Mouse (Mus musculus): ENCODE measurements around the gene Fcgr4.

The Fcgr4 gene

DNA sequence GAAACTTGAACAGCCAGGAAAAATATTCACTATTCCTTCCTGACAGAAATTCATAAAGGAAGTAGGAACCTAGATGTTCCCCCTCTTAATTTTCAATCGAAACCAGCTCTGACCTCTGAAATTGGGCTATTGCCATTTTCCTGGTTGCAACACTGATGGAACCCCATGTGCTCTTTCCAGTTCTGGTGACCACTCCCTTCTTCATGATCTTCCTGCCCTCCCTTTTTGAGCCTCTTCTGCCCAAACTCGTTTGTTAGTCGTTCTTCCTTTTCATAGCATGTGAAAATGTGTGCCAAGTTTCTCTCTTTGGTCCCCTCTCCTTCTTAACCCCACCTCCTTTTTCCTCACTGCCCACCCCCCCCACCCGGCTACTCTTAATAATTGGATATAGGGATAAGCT is 7.0 kb upstream of the Fcgr4 start:
- DNase-seq (ENCODE audit: low read depth) = no peak

GRCm38 (mm10) chr1:171016676-171017356 is 1.9 kb upstream of the Fcgr4 start:
- no peak for DNase-seq (ENCODE audit: low read depth)

DNA sequence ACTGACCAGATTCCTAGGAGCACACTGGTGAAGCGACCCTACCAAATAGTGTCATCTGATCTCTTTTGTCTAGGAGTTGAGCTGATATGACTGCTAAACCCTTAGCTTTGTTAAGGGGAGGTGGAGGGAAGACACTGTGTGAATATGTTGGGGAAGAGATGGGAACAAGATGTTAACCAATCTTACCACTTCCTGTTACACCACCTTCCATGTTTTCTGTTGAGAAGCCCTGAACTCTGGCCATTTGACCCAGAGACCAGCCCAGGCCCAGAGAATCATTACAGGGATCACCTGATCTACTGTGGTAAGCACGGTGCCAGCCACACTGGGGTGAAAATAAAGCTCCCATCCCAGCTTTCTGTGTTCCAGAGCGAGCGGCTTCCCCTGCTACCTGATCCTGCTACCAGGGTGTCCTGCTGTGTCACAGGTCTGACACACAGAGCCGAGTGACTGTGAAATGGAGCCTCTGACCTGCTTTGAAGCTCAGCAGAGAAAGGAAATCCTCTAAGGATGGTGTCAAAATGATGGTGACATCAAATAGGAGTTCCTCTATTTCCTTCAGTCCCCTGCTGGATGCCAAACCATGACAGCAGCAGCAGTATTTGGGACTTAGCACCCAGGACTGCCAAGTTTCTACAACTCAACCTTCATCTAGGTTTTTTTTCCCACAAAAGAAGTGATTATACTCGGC is 1.1 kb upstream of the Fcgr4 start:
- DNase-seq (ENCODE audit: low read depth) = no peak

DNA sequence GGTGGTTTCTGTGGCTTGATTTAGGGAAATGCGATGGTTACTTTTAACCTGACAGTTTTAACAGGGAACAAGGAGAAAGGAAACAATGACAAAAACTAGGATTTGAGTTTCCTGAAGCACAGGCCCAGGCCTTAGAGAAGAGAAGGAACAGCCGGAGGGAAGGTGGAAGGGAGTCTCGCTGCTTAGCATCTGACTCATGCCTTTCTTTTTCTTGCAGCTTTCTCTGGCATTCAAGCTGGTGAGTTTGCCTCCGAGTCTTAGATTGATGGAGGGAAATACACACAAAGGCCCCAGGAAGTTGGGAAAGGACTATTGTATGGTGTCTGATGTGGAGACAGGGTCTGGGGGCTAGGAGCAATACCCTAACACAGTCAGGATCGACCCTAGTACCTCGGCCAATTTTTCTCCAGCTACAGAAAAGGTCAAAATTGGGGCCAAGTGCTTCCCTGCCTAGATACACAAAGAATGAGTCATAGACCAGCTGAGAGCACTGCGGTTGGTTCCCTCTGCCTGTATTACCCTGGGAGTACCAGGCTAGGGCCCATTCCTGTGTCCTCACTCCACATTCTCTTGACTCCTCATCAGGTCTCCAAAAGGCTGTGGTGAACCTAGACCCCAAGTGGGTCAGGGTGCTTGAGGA is 711 bp downstream of the Fcgr4 start:
- no peak for DNase-seq (ENCODE audit: low read depth)

DNA sequence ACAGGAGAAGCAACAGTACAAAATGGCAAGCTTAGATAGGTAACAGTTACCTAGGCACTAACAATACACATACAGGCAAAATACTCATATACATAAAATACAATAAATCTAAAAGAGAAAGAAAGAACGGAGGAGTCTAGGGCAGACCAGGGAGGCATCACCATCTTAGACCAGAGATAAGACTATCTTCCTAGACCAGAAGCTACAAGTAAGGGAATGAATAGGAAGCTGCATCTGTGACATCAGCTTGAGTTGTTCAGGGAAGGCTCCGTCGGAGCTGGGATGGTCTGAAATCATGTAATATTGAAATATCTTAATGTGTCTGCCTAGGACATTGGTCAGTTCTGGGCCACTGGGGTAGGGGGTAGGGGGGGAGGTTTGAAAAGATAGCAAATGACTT is 13.0 kb downstream of the Fcgr4 start:
- DNase-seq (ENCODE audit: low read depth) = no peak

DNA sequence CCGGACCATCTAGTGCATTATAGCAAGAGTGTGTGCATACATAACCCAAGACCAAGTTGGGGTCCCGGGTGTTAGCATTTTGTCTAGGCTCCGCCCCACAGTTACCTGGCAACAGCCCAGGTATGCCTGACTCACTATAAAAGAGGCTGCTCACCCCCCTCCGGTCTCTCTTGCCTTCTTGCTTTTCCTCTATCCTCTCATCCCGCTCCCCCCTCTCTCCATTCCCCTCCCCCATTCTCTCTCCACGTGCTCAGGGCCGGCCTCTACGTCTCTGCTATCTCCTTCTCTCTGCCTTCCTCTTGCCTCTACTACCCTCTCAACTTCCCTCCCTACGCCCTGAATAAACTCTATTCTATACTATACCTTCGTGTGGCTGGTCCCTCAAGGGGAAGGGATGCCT is 14.0 kb downstream of the Fcgr4 start:
- no peak for DNase-seq (ENCODE audit: low read depth)

GRCm38 (mm10) chr1:171033196-171033595 is 14.5 kb downstream of the Fcgr4 start:
- no peak for DNase-seq (ENCODE audit: low read depth)

GRCm38 (mm10) chr1:171033756-171034155 is 15.0 kb downstream of the Fcgr4 start:
- DNase-seq (ENCODE audit: low read depth) = peak; percentile 88

DNA sequence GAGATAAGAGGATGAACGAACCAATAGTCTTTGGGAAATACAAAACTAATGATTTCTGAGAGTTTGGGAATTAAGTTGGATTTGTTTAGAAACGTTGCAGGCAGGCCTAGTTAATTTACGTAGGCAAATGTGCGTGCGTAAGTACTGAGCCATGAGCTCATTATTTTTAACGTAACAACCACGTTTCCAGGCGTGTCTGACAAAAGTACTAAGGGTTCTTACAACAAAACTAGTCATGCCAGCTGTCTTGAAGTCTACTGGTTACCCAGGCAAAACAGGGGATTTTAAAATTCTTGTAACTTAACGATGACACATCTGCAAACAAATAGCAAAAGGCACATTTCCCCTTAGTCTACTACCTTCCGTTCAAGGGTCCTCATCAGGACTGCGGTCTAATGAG is 15.5 kb downstream of the Fcgr4 start:
- no peak for DNase-seq (ENCODE audit: low read depth)

DNA sequence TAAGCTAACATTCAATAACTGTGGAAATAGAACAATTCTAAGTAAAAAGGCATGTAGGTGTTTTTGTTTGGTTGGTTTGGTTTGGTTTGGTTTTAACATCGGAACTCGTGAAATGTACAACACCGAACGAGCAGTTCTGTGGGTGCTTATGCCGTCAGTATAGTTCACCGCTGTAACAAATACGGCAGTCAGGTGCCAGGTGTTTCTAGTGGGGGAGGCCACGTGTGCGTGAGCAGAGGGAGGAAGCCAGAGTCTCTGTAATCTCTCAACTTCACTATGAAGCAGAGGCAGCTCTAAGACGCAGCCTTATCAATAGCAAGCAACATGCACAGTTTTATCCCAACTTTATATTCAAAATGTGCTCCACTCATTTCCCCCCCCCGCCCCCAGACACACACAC is 16.9 kb downstream of the Fcgr4 start:
- DNase-seq (ENCODE audit: low read depth) = peak; percentile 47

- peak; percentile 91 for DNase-seq (ENCODE audit: low read depth)
Measured at GRCm38 (mm10) chr1:171036550-171037324, 18.0 kb downstream of the Fcgr4 start.

DNA sequence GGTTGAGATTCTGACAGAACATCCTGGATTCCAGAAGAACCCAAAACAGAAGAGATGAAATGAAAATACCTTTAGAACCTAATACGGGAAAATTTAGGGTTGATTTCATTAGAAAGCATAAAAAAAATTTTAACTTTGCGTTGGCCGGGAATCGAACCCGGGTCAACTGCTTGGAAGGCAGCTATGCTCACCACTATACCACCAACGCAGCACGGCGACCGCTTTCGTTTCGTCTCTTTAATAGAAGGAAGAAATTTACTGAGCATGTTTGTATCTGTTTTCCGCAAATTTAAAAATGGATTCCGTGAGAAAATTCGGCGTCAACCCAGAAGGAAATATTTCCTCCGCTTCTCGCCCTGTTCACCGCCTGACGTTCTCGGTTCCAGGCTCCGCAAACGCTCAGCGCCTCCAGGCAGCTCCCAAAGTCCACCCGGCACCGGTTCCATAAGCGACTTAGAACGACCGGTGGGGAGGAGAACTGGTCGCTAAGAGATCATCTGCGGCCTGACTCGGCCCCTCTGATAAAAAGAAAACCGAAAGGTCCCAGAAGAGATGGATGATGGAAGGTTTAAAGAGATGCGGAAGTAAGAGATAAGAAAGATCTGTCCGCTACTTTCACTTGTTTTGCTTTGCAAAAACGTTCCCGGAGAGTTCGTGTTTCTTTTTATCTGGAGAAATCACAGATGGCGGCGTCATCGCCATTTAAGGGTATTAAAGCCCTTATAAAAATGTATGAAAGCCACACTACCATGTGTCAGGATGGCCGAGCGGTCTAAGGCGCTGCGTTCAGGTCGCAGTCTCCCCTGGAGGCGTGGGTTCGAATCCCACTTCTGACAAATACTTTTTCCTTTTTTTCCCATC is 19.4 kb downstream of the Fcgr4 start:
- peak; percentile 95 for DNase-seq (ENCODE audit: low read depth)

- DNase-seq (ENCODE audit: low read depth) = no peak
Measured at GRCm38 (mm10) chr1:171039135-171039534, 20.4 kb downstream of the Fcgr4 start.

- DNase-seq (ENCODE audit: low read depth) = no peak
Measured at GRCm38 (mm10) chr1:171039880-171040279, 21.2 kb downstream of the Fcgr4 start.

DNA sequence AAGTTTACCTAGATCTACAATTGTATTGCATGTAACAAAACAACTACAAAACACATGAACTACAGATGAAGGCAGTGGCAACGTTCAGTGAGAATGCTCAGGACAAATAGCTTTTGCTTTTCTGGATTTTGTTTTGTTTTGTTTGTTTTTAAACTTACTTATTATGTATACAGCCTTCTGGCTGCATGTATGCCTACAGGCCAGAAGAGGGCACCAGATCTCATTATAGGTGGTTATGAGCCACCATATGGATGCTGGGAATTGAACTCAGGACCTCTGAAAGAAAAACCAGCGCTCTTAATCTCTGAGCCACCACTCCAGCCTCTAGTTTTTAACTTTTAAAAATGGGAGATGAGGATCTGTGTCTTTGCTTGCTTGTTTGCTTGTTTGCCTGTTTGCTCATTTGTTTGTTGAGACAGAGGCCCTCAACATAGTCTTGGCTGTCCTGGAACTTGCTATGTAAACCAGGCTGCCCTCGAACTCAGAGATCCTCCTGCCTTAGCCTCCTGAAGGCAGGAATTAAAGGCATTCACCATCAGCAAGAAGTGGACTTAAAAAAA is 25.0 kb downstream of the Fcgr4 start:
- no peak for DNase-seq (ENCODE audit: low read depth)

- DNase-seq (ENCODE audit: low read depth) = peak; percentile 98
Measured at GRCm38 (mm10) chr1:171044365-171045078, 25.8 kb downstream of the Fcgr4 start.

DNA sequence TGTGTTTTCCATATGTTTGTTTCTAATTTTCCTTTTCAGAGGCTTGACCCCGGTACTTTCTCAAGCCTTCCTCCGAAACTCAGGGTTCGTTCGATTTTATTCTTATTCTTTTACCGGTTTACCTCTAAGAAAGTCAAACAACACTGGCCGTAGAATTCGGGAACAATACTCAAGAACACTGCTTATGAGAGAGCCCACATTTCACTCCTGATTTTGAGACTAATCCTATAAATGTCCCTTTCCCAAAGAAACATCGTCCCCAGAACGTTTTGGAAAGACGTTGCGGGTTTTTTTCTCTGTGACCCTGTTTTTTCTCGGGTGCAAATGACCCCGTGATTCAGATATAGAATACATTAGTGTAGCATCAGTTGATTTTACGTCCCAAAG is 26.4 kb downstream of the Fcgr4 start:
- DNase-seq (ENCODE audit: low read depth) = no peak

DNA sequence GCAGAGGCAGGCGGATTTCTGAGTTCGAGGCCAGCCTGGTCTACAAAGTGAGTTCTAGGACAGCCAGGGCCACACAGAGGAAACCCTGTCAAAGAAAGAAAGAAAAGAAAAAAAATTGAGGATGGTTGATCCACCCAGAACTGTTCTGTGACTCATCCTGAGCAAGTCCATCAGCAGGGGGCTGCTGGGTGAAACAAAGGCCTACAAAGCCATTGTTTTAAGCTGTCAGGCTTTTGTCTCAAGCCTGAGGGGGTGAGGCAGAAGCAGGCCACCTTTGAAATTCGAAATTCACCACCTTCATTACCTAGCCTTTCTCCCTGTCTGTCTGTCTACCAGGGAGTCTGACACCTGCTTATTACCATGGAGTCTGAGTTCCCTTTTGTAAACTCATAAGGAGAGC is 27.8 kb downstream of the Fcgr4 start:
- DNase-seq (ENCODE audit: low read depth) = no peak

DNA sequence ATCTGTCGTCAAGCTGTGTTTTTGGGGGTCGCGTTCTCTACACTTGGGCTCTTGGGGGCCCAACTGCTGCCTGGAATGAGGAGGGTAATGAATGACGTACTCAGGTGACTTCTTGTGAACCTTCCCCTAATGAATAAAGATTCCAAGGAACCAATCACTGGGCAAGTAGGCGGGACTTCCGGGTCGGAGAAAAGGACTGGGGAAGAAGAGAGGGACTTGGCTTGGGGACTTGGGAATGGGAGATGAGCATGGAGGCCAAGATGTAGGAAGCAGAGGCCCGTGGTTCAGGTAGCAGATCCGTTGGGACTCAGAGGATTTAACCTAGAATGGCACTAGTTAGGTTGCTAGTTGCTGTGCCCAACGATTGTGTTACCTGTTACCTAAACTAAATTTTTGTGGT is 30.5 kb downstream of the Fcgr4 start:
- no peak for DNase-seq (ENCODE audit: low read depth)

DNA sequence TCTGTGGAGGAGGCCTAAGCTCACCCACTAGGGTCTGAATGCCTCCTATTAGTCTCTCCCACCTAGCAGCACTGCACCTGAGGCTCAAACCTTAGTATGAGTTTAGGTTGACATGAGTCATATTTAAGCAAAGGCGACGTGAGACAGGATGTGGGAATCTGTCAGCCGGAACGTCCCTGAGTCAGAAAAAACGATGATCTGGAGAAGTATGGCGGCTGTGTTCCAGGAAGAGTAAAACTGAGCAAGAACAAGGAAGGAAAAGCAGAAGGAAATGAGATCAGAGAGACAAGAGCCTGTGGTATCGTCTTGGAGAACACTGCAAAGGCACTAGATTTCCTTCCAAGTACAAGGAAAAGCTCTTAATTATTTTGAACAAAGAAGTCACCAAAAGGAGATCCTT is 32.1 kb downstream of the Fcgr4 start:
- no peak for DNase-seq (ENCODE audit: low read depth)

GRCm38 (mm10) chr1:171053305-171053704 is 34.6 kb downstream of the Fcgr4 start:
- DNase-seq (ENCODE audit: low read depth) = no peak

Measured in naive thymus-derived CD4-positive, alpha-beta T cell, adult 2 months (primary cell).